Mouse (Mus musculus): ENCODE measurements around the gene Misp.

GRCm38 (mm10) chr10:79858416-79859074, 37.8 kb downstream of the Misp start:
- TF ChIP-seq CTCF (IDR thresholded peaks at IDR 0.05; ENCODE audit: borderline replicate concordance, insufficient read depth, low read depth, low read length), result no peak
- TF ChIP-seq POLR2A (IDR thresholded peaks at IDR 0.05; ENCODE audit: borderline replicate concordance, insufficient read depth, low read length), result no peak

Measured in cerebellum, adult 2 months (tissue).